Mouse (Mus musculus): ENCODE measurements at regions not wholly inside any gene's neighbourhood (a gene's known extent, or its start where the extent isn't known, plus 50 kb on each side); places are given as distances from the start of the nearest gene placed in this dataset.

DNA sequence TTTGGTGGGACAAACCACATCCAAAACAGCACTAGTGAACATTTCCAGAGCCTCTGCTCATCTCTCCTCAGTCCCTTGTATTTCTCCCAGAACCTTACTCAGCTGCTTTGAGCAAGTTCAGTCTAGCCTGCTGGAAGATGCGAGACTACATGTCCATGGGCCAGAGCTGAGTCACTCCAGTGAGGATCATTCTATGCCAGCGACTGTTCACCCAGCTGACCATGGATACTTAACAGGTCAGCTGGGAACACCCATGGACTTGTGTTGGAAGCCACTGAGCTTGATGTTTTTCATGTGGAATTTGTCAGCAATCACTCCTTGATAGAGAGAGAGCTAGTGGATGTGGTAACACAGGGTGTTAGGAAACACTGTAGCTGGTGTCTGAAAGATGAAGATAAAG lies 146.5 kb upstream of the Jag1 start:
- TF ChIP-seq CTCF (IDR thresholded peaks at IDR 0.05; ENCODE audit: borderline replicate concordance, insufficient read depth, low read depth, low read length) (no peak), POLR2A (IDR thresholded peaks at IDR 0.05; ENCODE audit: borderline replicate concordance, insufficient read depth, low read length) (no peak)

Data from cerebellum, adult 2 months (tissue).